Mouse (Mus musculus) neural tube, embryonic 12.5 days (tissue): ENCODE results near the gene Synpo2. TPM values are rescaled to one million over a fixed set of nuclear protein-coding genes. Genes with fewer than 3 reads are reported as not detected.

Experiments used
- ATAC-seq: fragments of 200-750 bp; cut with Nextera tagmentation; 2 replicates; pipeline ENCODE4 v1.8.0; 2017; ENCODE audit warnings: low read depth, mild to moderate bottlenecking, moderate TSS enrichment, moderate library complexity; ENCODE audit not compliant: low FRiP score
- H3K27ac ChIP-seq: fragments of 300-500 bp; sonication (generic); 2 replicates; pipeline ENCODE4 v1.5.1; 2016
- H3K27me3 ChIP-seq: fragments of 300-500 bp; sonication (generic); replicated peaks from 2 replicates; pipeline ENCODE4 v1.6.1; 2016; ENCODE audit warnings: mild to moderate bottlenecking
- H3K36me3 ChIP-seq: fragments of 300-500 bp; sonication (generic); 2 replicates; pipeline ENCODE4 v1.6.1; 2016; ENCODE audit warnings: mild to moderate bottlenecking
- H3K4me1 ChIP-seq: fragments of 300-500 bp; sonication (generic); 2 replicates; pipeline ENCODE4 v1.6.1; 2016
- H3K4me2 ChIP-seq: fragments of 300-500 bp; sonication (generic); replicated peaks from 2 replicates; pipeline ENCODE4 v1.6.1; 2016; ENCODE audit warnings: mild to moderate bottlenecking
- H3K4me3 ChIP-seq: fragments of 300-500 bp; sonication (generic); 2 replicates; pipeline ENCODE4 v1.5.1; 2016
- H3K9ac ChIP-seq: fragments of 300-500 bp; sonication (generic); 2 replicates; pipeline ENCODE4 v1.6.1; 2016; ENCODE audit warnings: mild to moderate bottlenecking
- H3K9me3 ChIP-seq: fragments of 300-500 bp; sonication (generic); 2 replicates; pipeline ENCODE4 v1.6.1; 2016; ENCODE audit warnings: mild to moderate bottlenecking
- WGBS: fragments of 180-500 bp; shearing (Covaris S2); methylation state at CpG from one replicate; pipeline ENCODE4 v1.1.7; 2016; 5-methylcytosine and 5-hydroxymethylcytosine counted together
- polyA plus RNA-seq: library from polyadenylated mRNA; unstranded; fragments of >200 nt; fragmentation: Nextera tagmentation; extraction: Ambion mirVana; gene quantifications from 2 replicates; pipeline ENCODE4 v1.2.1, GENCODE M21; 2016

The Synpo2 gene
- polyA plus RNA-seq, 1 experiment from 2014 or later, result 3.5 TPM

- H3K4me3 ChIP-seq, result no peak overlapping the region
- H3K36me3 ChIP-seq, result no peaks in the 10 kb centered on the region
- H3K4me2 ChIP-seq, result no peak overlapping the region
- no peak overlapping the region for H3K27ac ChIP-seq
- no peaks in the 10 kb centered on the region for H3K27me3 ChIP-seq
- H3K9me3 ChIP-seq, result no peaks in the 10 kb centered on the region
- ATAC-seq, result no peak
- 94% methylated on average over 21 of the region's 21 CpGs for WGBS
- H3K9ac ChIP-seq, result no peak overlapping the region
- H3K4me1 ChIP-seq, result no peaks in the 10 kb centered on the region
These were observed 121.8 kb downstream of the Synpo2 start for GRCm38 (mm10) chr3:123114001-123114635.

DNA sequence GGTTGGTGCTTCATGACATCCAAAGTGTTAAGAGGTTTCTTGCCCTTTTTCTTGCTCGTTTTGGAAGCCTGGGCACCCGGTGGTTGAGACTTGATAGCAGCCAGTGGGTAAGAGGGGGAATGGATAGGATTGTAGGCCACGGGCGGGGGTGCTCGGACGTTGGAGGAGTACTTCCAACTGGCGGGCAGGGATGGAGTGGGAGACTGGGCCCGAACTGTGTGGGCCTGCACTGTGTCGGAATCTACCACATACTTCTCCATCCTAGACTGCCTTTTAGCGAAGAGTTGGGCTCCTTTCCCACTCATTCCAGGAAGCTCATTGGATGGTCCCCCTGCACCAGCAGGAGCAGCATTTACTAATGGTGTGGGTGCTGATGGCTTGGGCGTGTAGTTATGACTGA, 123.2 kb downstream of the Synpo2 start:
- Histone ChIP-seq H3K27ac (no peak overlapping the region), H3K36me3 (no peaks in the 10 kb centered on the region), H3K27me3 (no peaks in the 10 kb centered on the region), H3K9me3 (no peaks in the 10 kb centered on the region), H3K4me1 (no peaks in the 10 kb centered on the region), H3K9ac (no peak overlapping the region), H3K4me2 (no peak overlapping the region), H3K4me3 (no peak overlapping the region)
- WGBS, result 96% methylated on average over 11 of the region's 11 CpGs
- ATAC-seq, result no peak

DNA sequence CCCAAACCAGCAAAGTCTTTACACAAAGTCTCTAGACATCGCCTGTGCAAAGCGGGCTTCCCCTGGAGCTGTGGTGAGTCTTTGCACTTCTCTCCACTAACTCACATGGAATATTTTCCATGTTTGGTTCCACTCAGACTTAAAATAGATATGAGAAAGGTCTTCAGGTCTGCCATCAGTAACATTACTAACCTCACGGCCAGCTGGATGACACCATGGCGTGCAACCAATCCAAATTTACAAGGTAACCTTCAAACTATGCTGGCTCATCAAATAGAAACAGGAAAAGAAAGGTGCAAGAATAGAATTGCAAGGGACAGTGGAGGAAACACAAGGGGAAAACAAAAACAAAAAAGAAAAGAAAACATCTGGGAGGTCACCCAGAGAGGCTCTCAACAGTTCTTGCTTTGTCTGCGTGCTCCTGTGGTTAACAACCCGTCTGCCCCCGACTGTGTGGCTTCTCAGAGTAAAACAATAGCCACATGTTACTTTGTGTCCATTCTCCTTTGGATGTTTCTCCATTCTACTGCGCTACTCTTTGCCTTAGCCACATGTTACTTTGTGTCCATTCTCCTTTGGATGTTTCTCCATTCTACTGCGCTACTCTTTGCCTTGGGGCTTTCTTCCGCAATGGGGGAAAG, 124.8 kb downstream of the Synpo2 start:
- H3K36me3 ChIP-seq, result no peaks in the 10 kb centered on the region
- no peaks in the 10 kb centered on the region for H3K9me3 ChIP-seq
- no peak overlapping the region for H3K9ac ChIP-seq
- no peaks in the 10 kb centered on the region for H3K4me1 ChIP-seq
- ATAC-seq, result no peak
- H3K27ac ChIP-seq, result no peak overlapping the region
- no peaks in the 10 kb centered on the region for H3K27me3 ChIP-seq
- 59% methylated on average over 10 of the region's 10 CpGs for WGBS
- H3K4me2 ChIP-seq, result no peak overlapping the region
- H3K4me3 ChIP-seq, result no peak overlapping the region

DNA sequence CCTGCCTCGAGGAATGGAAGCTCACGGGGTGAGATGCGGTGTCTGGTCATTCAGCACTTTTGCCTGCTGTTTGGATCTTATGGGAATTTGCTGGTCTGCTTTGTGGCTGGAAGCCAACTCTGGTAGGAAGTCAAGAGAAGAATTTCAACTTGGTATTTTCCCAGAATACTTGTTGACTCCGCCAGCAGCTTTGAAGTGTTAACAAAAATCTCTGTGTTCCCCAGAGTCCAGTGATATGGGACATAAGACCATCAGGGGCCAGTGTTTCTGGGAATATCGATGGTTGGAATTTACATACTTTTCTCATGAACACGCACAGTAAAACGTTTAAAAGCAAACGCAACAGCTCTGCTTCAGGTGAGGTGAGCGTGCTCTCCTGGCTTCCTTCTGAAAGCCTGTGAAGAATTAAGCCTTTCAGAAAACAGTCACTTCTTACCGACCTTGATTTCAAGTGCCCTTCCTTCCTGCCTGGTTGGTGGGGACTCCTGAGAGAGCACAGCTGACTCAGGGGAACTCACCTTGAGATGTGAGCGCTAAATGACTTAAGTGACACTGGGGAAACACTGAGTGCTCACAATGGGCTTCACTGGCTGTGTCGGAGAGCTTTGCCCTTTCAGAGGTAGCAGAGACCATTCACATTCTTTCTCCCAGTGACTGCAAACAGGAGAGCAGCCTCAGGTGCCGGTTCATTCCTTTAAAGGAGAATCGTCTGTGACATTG, 128.0 kb downstream of the Synpo2 start:
- H3K4me1 ChIP-seq, result no peaks in the 10 kb centered on the region
- no peak overlapping the region for H3K27ac ChIP-seq
- no peaks in the 10 kb centered on the region for H3K9me3 ChIP-seq
- H3K36me3 ChIP-seq, result no peaks in the 10 kb centered on the region
- H3K4me3 ChIP-seq, result no peak overlapping the region
- no peak for ATAC-seq
- 77% methylated on average over 14 of the region's 14 CpGs for WGBS
- no peak overlapping the region for H3K9ac ChIP-seq
- H3K27me3 ChIP-seq, result no peaks in the 10 kb centered on the region
- H3K4me2 ChIP-seq, result no peak overlapping the region

GRCm38 (mm10) chr3:123104325-123104724, 131.6 kb downstream of the Synpo2 start:
- no peak for ATAC-seq
- Histone ChIP-seq H3K4me2 (no peak overlapping the region), H3K9ac (no peak overlapping the region), H3K4me3 (no peak overlapping the region), H3K36me3 (no peaks in the 10 kb centered on the region), H3K4me1 (no peaks in the 10 kb centered on the region), H3K9me3 (no peaks in the 10 kb centered on the region), H3K27me3 (no peaks in the 10 kb centered on the region), H3K27ac (no peak overlapping the region)
- WGBS, result 81% methylated on average over 6 of the region's 6 CpGs

DNA sequence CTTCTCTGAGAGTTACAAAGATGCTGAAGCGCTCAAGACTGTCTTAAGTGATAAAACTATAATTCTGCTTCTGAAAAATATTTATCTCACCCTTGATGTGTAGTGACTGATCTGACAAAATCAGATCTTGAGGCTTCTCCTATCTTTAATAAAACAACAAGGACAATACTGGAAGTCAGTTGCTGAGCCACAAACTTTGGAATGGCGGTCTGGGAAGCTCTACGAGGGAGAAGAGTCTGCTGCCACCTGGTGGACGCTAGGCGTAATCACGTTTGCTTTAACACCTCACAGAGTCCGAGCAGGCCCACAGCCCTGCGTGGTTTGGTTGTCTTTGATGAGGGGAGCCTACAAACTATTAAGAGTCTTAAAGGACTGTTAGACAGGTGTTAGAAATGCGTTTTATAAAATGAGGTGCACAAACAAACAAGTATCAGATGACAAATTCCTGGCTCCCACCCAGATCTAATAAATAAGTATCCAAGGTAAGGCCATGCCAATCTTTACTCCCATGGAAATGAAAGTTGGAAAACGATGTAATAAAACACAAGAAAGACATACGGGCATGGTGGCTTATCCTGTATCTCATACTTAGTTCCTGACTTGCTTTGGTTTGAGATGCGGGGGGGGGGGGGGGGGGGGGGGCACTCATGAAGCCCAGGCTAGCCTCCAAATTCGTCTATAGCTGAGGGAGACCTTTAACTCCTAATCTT, 132.6 kb downstream of the Synpo2 start:
- Histone ChIP-seq H3K4me1 (no peaks in the 10 kb centered on the region), H3K9ac (no peak overlapping the region), H3K36me3 (no peaks in the 10 kb centered on the region), H3K9me3 (no peaks in the 10 kb centered on the region), H3K27me3 (no peaks in the 10 kb centered on the region), H3K4me2 (no peak overlapping the region), H3K27ac (no peak overlapping the region), H3K4me3 (no peak overlapping the region)
- ATAC-seq, result peak; percentile 74
- WGBS, result 29% methylated on average over 13 of the region's 13 CpGs

DNA sequence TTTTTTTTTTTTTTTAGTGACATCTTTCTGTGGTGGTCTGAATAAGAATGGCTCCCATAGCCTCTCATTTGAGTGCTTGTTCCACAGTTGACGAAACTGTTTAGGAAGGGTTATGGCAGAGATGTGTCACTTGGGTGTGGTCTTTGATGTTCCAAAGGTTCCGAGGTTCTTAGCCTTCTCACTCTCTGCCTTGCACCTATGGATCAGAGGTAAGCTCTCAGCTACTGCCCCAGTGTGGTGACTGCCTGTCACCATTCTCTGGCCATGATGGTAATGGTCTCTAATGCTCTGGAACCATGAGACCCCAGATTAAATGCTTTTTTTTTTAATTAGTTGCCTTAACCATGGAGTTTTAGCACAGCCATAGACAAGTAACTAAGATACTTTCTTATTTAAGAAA, 134.2 kb downstream of the Synpo2 start:
- Histone ChIP-seq H3K4me3 (no peak overlapping the region), H3K4me2 (no peak overlapping the region), H3K4me1 (no peaks in the 10 kb centered on the region), H3K27me3 (no peaks in the 10 kb centered on the region), H3K9me3 (no peaks in the 10 kb centered on the region), H3K27ac (no peak overlapping the region), H3K9ac (no peak overlapping the region), H3K36me3 (no peaks in the 10 kb centered on the region)
- WGBS, result 93% methylated on average over 2 of the region's 2 CpGs
- ATAC-seq, result no peak

GRCm38 (mm10) chr3:123095111-123095510, 140.8 kb downstream of the Synpo2 start:
- WGBS, result 98% methylated on average over 2 of the region's 2 CpGs
- Histone ChIP-seq H3K27ac (no peak overlapping the region), H3K4me2 (no peak overlapping the region), H3K9me3 (no peaks in the 10 kb centered on the region), H3K27me3 (no peaks in the 10 kb centered on the region), H3K4me1 (no peaks in the 10 kb centered on the region), H3K36me3 (no peaks in the 10 kb centered on the region), H3K4me3 (no peak overlapping the region), H3K9ac (no peak overlapping the region)
- ATAC-seq, result no peak

GRCm38 (mm10) chr3:123093640-123094361, 142.1 kb downstream of the Synpo2 start:
- no peaks in the 10 kb centered on the region for H3K4me1 ChIP-seq
- no peak overlapping the region for H3K4me3 ChIP-seq
- H3K4me2 ChIP-seq, result peak overlapping the region; percentile 22; the same call in 1 of the 2 replicates
- no peak for ATAC-seq
- no peak overlapping the region for H3K9ac ChIP-seq
- WGBS, result 68% methylated on average over 11 of the region's 11 CpGs
- no peaks in the 10 kb centered on the region for H3K9me3 ChIP-seq
- H3K27me3 ChIP-seq, result no peaks in the 10 kb centered on the region
- H3K36me3 ChIP-seq, result no peaks in the 10 kb centered on the region
- no peak overlapping the region for H3K27ac ChIP-seq

DNA sequence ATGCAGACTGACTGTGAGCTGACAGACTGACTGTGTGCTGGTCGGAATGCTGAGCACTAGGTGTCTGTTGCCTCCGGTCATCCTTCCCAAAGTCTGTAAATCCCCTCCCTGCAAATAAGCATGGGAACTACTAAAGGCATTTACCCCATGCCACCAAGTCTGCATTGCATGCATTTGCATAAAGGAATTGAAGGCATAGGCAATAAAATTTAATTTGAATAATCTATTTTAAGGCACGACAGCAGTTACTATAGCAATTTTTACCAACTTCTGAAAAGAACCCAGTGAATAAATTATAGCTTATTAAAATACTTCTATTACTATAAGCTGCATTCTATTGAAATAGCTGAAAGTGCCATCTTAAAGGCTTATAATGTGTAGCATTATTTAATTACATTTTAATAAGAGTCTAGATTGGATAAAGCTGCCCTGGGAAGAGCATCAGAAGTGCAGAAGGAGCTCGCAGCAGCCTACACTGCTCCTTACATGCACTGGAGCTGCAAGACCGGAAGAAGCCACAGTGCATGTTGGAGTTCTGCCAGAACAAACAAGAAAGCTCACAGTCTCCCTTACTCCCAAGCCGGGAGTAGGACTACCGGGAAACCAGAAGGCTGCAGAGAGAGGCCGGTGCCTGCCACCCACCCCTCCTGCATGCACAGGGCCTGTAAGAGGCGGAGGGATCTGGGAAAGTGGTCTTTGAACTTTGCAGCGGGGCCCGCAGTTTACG, 142.9 kb downstream of the Synpo2 start:
- H3K27me3 ChIP-seq, result no peaks in the 10 kb centered on the region
- H3K36me3 ChIP-seq, result no peaks in the 10 kb centered on the region
- no peaks in the 10 kb centered on the region for H3K9me3 ChIP-seq
- no peaks in the 10 kb centered on the region for H3K4me1 ChIP-seq
- H3K9ac ChIP-seq, result no peak overlapping the region
- 44% methylated on average over 12 of the region's 12 CpGs for WGBS
- H3K4me3 ChIP-seq, result no peak overlapping the region
- peak overlapping the region; percentile 22; the same call in 1 of the 2 replicates for H3K4me2 ChIP-seq
- no peak overlapping the region for H3K27ac ChIP-seq
- peak; percentile 66; the same call in 1 of the 2 replicates for ATAC-seq

DNA sequence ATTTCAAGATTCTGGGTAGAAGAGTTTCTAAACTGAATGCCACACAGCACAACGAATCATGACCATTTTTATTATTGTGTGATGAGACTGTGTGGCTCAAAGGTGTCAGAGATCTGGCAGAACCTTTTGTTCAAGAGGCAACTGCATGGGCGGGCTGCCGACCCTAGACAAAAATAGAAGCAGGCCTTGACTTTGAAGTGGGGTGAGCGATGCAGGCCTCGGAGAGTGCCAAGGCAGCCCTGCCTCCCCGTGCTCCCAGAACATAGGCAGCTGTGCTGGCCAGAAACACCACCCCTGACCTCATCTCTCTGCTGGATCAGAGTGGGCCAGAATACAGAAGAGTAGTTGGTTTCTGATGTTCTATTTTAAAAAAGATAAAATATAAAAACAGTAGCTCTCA, 143.5 kb downstream of the Synpo2 start:
- WGBS, result 52% methylated on average over 6 of the region's 6 CpGs
- no peak overlapping the region for H3K9ac ChIP-seq
- H3K9me3 ChIP-seq, result no peaks in the 10 kb centered on the region
- H3K27me3 ChIP-seq, result no peaks in the 10 kb centered on the region
- no peaks in the 10 kb centered on the region for H3K4me1 ChIP-seq
- no peak for ATAC-seq
- no peak overlapping the region for H3K4me3 ChIP-seq
- no peak overlapping the region for H3K27ac ChIP-seq
- H3K4me2 ChIP-seq, result no peak overlapping the region
- H3K36me3 ChIP-seq, result no peaks in the 10 kb centered on the region
